Mouse (Mus musculus) kidney, adult 9 months (tissue): ENCODE results near the gene Hpse.

Source experiments
- DNase-seq: peaks from one replicate; pipeline ENCODE4 v3.0.0; 2022

Hpse gene

GRCm38 (mm10) chr5:100719235-100720088 lies at the start of gene Hpse:
Hpse (minus strand) TSS chr5:100719716.
- peak; percentile 9 for DNase-seq

DNA sequence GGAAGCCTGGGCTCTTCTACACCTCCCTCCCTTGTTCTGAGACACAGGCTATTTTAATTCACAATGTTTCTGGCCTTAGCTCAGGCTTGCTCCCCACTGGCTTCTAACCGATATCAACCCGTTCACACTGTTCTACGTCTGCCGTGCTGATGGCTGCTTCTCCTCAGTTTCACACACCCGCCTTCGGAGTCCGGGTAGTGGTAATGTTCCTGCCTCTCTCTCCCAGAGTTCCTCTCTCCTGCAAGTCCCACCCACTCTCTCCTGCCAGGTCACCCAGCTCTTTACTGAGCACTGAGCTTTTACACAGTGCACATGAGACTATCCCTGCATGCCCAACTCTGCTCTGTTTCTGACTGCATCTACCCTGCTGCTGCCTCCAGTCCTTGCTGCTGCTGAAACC lies 46.5 kb upstream of the Hpse start:
- DNase-seq = no peak

GRCm38 (mm10) chr5:100761736-100762135 lies 42.2 kb upstream of the Hpse start:
- DNase-seq = no peak

DNA sequence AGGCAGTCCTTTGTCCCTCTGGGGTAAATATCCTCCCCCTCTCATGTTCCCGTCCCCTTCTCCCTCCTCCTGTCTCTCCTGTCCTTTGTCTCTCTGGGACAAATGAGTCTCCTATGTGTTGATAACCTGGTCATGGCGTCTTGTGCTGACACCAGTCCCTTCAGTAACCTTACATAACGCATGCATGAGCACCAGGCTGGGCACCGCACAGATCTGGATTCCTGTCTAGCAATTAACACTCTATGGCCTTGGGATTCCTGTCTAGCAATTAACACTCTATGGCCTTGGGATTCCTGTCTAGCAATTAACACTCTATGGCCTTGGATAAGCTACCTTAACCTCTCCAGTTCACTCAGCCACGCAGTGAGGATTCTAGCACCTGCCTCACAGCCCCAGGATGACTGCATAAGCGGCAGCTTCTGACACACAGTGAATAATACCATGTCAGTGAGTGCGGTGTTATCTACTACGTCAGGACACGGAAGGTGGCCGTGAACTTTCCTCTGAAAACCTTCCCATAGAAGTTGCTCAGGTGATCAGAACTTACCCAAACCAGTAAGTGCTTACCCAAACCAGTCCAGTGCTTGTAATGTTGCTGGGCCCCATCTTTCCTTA lies 40.6 kb upstream of the Hpse start:
- DNase-seq = no peak

- no peak for DNase-seq
Measured at GRCm38 (mm10) chr5:100758121-100758520, 38.6 kb upstream of the Hpse start.

DNA sequence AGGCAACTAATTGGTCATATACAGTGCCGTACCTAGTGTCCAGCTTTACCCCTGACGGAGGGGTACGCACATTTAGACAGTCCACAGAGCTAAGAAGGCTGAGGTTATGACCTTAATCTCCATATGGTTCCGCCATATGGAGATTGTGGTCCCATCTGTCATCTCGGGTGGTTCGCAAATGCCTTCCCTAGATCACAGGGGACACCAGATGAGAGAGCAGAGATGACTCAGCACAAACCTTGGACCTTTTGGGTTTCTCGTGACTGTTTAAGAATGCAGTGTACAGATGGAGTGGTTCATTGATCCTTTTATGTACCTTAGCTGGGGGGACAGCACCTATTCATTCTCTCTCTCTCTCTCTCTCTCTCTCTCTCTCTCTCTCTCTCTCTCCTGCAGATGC lies 33.9 kb upstream of the Hpse start:
- no peak for DNase-seq

GRCm38 (mm10) chr5:100751655-100752054 lies 32.1 kb upstream of the Hpse start:
- no peak for DNase-seq

DNA sequence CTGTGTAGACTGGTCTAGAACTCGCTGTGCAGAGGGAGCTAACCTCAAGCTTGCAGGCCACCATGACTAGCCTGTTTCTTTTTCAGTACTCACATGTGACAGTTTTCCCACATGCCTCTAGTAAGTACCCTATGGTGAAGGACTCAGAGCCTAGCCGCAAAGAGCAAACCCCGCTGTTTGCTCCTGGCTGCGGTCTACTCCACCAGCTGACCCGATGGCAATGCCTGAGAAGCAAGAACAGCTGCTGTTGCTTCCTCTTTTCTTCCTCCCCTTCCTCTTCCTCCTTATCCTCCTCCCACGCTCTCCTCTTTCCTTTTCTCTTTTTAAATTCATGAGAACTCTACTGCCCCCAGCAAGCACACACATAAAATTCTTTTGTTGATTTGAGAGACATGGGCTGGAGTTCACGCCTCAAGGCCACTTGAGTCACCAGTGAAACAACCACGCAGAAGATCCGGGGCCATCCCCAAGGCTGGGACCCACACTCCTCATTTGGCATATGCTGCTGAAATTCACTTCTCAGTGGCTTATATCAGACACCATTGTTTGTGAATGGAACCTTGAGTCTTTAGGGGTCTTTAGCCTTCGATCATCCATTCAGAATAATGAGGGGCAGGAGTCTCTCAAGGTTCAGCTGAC lies 31.2 kb upstream of the Hpse start:
- DNase-seq = no peak

DNA sequence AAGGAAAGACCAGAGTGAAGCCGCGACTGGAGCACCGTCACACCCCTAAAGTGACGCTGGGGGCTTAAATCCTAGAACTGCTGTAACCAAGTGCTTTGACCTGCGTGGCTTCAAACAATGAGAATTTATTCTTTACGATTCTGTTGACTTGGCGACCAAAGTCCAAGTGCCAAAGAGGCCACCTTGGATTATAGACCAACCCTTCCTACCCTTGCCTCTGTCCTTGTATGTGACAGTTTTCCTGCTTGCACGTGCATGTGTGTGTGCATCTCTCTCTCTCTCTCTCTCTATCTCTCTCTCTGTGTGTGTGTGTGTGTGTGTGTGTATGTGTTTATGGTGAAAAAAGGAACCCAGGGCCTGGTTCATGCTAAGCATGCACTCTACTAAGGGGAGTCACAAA lies 19.3 kb upstream of the Hpse start:
- no peak for DNase-seq

- no peak for DNase-seq
Measured at GRCm38 (mm10) chr5:100736919-100737318, 17.4 kb upstream of the Hpse start.

DNA sequence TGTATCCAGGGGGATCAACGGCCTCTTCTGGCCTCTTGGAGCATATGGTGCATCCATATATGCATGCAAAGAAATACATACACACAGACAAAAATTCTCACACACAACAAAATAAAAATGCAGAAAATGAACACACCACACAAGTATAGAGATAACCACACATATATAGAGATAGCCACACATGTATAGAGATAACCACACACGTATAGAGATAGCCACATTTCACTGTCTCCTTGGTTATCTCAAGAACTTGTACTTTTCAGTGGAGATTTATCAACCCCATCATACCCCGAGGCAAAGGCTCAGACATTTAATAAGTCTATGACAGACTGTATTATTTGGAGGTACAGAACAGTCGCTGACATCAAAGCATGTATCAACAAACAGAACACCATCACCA lies 15.0 kb upstream of the Hpse start:
- no peak for DNase-seq

- no peak for DNase-seq
Measured at GRCm38 (mm10) chr5:100728757-100729156, 9.2 kb upstream of the Hpse start.

DNA sequence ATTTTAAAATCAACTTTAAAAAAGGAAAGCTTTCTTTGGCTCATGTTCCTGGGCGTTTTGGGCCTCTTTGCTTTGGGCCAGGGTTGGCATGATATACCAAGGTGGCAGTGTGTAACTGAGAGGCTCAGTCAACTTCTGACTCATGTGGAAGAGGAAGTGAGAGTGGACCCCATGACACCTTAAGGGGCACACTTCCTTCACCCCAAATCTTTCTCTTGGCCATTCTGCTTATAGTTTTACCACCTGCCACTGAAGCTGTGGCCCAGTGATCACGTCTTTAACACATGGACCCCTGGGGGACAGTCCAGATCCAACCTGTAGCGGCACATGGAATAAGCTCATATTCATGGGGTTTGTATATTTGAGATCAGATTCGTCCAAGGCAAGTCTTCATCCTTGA lies 6.5 kb upstream of the Hpse start:
- no peak for DNase-seq

DNA sequence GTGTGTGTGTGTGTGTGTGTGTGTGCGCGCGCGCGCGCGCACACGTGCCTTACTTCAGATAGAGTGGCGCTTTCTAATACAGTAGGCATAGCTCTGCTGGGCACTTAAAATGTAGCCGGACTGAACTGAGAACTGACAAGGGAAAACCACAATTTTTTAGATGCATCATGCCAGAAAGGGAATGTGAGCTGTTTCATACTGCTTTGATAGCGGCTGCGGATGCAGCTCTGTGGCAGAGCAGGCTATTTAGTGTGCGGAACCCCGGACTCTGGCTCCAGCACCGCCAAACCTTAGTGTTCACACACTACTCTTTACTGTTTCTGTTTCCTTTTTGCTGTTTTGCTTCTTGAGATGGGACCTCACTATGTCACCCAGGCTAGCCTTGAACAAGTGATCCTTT lies 2.8 kb downstream of the Hpse start:
- DNase-seq = no peak

DNA sequence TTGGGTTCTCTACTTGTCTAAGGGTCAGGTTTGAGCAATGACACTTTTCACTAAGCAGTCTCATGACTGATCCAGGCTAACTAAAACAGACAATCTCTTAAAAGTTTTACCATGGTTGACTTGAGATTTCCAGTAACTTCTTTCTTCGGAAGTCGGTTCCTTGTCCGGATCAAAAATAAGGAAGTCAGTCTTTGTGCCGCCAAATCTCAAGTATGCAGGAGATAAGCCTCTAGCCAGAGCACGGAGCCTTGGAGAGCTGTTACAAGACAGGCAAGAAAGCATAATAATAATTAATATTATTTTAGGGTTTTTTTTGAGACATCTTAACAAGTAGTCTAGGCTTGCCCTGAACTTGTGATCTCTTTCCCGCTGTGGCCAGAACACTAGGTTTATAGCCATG lies 8.3 kb downstream of the Hpse start:
- no peak for DNase-seq

GRCm38 (mm10) chr5:100710012-100710411 lies 9.5 kb downstream of the Hpse start:
- DNase-seq = no peak

DNA sequence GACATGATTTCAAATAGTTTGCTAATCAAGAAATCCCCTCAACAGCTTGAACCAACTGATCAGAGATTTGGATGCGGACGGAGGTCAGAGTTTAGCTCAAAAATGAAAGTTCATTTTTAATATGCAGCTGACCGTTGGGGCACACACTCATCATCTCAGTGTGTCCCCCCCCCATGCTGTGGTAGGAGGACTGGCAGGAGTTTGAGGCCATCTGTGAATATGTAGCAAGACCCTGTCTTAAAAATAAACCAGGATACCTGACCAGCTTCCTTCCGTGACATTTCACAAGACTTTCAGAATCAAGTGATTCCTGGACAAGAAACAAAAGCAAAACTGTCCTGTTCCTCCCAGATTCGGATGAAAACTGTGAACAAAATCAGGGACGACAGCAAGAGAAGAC lies 10.5 kb downstream of the Hpse start:
- no peak for DNase-seq

- peak; percentile 6 for DNase-seq
Measured at GRCm38 (mm10) chr5:100706675-100707074, 12.8 kb downstream of the Hpse start.

GRCm38 (mm10) chr5:100704272-100704671 lies 15.2 kb downstream of the Hpse start:
- DNase-seq = no peak

GRCm38 (mm10) chr5:100702325-100702724 lies 17.2 kb downstream of the Hpse start:
- DNase-seq = no peak

DNA sequence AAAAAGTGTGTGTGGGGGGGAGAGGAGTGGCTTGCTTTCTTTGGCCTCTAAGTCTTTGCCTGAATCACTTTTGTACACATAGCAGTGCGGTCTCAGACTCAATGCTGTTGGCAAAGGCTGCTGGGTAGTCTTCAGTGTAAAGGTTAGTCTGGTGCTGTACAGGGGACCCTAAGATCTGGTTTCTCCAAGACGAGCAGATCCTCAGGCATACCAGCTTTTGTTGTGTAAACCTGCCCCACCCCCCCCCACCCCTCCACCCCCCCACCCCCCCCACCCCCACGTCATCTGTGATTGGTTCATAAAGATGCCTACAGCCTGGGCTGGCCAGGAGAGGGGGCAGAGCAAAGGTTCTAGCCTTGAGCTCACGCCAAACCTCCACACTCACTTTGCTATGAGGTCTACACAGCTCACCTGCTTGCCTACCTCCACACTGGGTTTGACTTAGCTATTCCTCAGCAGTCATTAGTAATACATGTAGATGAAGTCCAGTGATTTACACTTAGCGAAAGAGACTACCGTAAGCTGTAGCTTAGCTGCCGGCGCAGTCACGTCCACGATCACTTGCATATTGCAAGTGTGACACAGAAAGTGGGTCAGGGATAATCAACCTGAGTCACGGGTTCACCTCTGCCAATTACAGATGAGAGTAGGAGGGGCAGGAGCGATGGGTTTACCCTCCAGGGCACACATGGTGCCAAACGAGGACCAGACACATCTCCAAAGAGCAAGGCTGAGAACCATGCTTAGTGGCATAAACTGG lies 18.5 kb downstream of the Hpse start:
- DNase-seq = no peak

DNA sequence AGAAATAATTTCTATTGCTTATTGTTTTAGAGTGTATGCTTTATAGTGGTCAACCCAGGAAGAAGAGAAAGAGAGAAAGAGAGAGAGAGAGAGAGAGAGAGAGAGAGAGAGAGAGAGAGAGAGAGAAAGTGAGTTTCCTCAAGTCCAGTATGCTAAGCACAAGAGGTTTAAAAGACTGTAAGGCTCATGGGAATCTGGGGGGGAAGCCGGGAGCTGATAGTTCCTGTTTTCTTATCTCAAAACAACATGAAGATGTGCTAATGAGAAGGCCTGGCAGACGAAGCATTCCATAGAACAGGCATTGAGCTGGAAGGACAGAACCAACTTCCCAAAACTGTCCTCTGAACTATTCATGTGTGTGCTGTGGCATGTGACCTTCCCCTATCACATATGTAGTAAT lies 21.6 kb downstream of the Hpse start:
- DNase-seq = no peak

GRCm38 (mm10) chr5:100697398-100697797 lies 22.1 kb downstream of the Hpse start:
- no peak for DNase-seq
